Mouse (Mus musculus) bone marrow, adult 2 months (tissue): ENCODE data around the gene Zfp704.

Experiments
- CTCF ChIP-seq: fragments of 200-500 bp; IDR thresholded peaks from 2 replicates; pipeline ENCODE4 v1.5.1; 2011; ENCODE audit warnings: low read length, control low read depth; ENCODE audit not compliant: control insufficient read depth, insufficient read depth
- POLR2A ChIP-seq: fragments of 200-500 bp; IDR thresholded peaks from 2 replicates; pipeline ENCODE4 v1.6.1; 2011; ENCODE audit warnings: low read depth, mild to moderate bottlenecking, control low read depth, low read length, borderline replicate concordance; ENCODE audit not compliant: control insufficient read depth

- no peak for TF ChIP-seq POLR2A
- TF ChIP-seq CTCF: no peak
Observed at GRCm38 (mm10) chr3:9401685-9402084, 208.2 kb downstream of the Zfp704 start.
